Mouse (Mus musculus) adrenal gland, postnatal 14 days (tissue): ENCODE results near the gene Dnajc16. TPM values are rescaled to one million over a fixed set of nuclear protein-coding genes. Genes with fewer than 3 reads are reported as not detected.

Experiments used
- DNase-seq: peaks from one replicate; pipeline ENCODE4 v3.0.0; 2021; ENCODE audit warnings: mixed read lengths
- total RNA-seq: library from RNA; stranded (reverse); gene quantifications from 2 replicates; pipeline ENCODE4 v1.2.3, GENCODE M21; 2021

The Dnajc16 gene
- total RNA-seq, 1 experiment from 2014 or later: 16.6 TPM

DNA sequence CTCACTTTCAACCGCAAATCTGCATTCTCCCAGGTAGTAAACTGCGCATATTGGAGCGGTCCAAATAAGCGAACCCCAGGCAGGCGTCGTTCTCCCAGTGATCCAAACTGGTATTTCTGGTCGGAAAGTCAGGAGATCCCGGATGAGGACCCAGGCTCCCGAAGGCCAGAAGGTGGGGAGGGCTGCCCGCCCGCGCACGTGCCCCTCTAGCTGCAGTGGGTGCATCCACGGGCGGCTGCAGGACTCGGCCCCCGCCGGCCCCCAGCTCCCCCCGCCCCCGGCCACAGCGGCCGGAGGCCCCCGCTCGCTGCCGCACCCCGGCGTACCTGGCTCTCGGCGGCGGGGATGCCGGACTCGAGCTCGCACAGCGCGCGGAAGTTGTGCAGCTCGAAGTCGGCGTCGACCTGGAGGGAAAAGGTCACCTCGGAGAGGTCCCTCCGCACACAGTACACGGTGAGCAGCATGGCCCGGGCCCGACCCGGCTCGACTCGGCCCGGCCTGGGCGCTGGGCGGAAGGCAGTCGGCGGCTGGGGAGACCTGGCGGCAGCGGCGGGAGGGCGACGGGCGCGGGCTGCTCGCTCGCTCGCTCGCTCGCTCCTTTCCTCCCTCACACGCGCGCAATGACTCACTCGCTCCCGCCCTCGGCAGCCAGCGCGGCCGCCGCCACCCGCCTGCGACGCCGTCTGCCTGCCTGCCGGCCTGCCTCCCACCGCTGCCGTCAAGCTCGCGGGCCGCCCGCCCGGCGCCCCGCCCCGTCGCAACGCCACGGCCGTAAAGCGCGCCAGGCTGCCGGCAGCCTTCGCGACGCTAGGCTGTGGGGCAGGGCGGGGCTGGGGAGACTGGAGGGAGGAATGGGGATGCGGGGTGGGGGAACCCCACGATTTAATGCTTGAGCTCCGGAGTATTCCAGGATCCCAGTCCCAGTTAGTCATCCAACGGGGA lies 67.7 kb downstream of the Dnajc16 start, which contains the start of gene Ddi2:
Gene Ddi2 (minus strand): TSS at position 689 of the 942 bp plus-strand sequence.
- DNase-seq: peak; percentile 96

GRCm38 (mm10) chr4:141721961-141722360 lies 68.8 kb downstream of the Dnajc16 start:
- DNase-seq: no peak

DNA sequence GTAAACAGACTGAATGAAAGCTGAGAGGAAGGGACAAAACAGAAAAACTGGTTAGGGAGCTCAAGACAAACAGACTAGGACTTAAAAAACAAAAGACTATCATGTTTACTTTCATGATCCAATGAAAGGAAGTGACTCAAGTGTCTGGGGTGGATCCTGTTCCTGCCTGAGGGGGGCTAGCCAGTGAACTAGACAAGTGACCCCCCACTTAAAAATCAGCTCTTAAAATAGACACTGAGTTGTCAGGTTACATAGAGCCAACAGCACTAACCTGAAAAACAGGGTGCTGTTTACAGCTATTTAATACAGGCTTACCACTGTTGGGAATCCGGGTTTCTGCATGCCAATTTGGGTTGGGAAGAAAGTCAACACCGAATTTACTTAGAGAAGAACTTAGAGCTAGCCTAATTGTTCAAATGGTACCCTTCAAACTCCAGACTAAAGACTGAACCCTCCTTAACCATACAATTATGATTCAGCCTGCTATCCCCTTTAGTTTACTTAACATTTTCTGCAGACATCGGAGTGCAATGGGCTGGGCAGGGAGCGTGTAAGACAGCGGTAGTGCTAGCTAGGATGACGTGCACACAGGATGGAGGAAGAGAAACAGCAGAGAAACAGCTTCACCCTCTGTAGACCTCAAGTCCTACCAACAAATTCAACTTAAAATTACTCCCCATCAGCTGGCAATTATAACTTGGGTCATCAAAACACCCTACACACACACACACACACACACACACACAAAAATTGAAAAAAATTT lies 69.8 kb downstream of the Dnajc16 start:
- DNase-seq: no peak

GRCm38 (mm10) chr4:141719304-141719703 lies 71.4 kb downstream of the Dnajc16 start:
- no peak for DNase-seq

DNA sequence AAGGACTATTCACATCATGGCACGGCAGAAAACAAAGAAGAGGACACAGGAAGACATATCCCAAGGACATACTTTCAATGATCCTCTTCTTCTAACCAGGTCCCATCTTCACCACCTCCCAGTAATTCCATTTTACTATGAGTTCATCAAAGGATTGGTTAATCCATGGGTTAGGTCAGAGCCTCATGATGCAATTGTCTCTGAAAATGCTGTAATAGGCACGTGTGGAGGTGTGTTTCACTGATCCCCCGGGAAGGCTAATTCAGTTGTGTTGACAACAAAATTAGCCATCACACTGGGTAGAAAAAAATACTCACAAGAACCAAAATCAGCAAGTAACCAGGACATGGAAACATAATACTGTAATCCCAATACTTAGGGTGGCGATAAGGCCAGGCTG lies 73.1 kb downstream of the Dnajc16 start:
- no peak for DNase-seq

GRCm38 (mm10) chr4:141715027-141715426 lies 75.7 kb downstream of the Dnajc16 start:
- DNase-seq: no peak

DNA sequence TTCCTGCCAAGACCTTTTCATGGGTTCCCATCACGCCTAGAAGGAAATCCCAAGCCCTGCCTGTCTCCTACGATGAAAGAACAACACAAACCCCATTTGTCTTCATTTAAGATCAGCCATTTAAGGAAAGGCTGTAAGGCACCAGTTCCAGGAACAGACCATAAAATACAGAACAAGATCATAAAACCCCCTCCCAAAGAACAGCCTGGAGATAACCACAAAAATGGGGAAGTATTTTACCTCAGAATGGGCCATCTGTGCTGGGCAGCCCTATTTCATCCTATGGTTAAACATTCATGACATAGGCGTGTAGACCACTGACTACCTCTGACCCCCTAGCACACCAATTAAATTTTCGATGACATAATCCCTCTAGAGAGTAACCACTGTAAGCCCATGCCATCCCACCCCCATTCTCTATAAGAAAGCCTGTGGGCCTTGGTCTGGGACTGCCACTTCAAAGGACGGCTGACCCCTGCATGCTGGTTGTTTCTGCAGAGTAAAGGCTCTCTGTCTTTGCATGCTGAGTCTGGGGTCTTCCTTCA lies 77.1 kb downstream of the Dnajc16 start:
- no peak for DNase-seq

DNA sequence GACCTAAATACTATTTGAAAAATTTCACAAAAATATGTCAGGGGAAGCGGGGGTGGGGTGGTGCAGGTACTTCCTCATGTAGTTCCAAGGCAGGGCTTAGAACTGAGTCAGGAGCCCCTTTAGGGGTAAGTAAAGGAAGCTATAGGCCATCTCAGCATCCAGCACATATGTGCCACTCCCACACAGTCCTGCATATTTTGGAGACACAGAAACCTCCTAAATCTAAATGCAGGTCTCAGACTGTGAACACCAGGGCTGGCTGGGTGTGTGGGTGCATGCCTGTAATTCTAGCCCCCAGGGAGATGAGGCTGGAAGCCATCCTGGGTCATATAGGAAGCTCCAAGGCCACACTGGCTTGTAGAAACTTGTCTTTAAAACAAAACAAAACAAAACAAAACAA lies 79.5 kb downstream of the Dnajc16 start:
- no peak for DNase-seq

Other genes with a start within 250 kb of the Dnajc16 start
- gene Fblim1, start 184.8 kb downstream of the Dnajc16 start, total RNA-seq: 11.0 and 13.2 TPM in 2 replicates
- 9.7 and 9.9 TPM in 2 replicates for gene Tmem82, start 172.3 kb downstream of the Dnajc16 start, total RNA-seq
- 31.9 and 32.5 TPM in 2 replicates for gene Slc25a34, start 167.1 kb downstream of the Dnajc16 start, total RNA-seq
- 37.3 and 48.5 TPM in 2 replicates for gene Plekhm2, start 126.0 kb downstream of the Dnajc16 start, total RNA-seq
- gene Rsc1a1, start 105.3 kb downstream of the Dnajc16 start, total RNA-seq: 1.5 and 3.3 TPM in 2 replicates
- 56.0 and 65.2 TPM in 2 replicates for gene Ddi2, start 67.5 kb downstream of the Dnajc16 start, total RNA-seq
- gene Agmat, start 44.3 kb downstream of the Dnajc16 start, total RNA-seq: 13.4 and 32.2 TPM in 2 replicates
- gene Casp9, start 2.7 kb upstream of the Dnajc16 start, total RNA-seq: 15.3 and 17.1 TPM in 2 replicates
- gene Cela2a, start 35.2 kb upstream of the Dnajc16 start, total RNA-seq: 0.56 TPM in 1 of 2 replicates, not detected in the other
- gene Ctrc, start 55.4 kb upstream of the Dnajc16 start, total RNA-seq: not detected in 2 replicates
- 21.4 and 28.2 TPM in 2 replicates for gene Efhd2, start 84.0 kb upstream of the Dnajc16 start, total RNA-seq
- 0.74 and 1.7 TPM in 2 replicates for gene Fhad1, start 224.2 kb upstream of the Dnajc16 start, total RNA-seq